Comparison of ENCODE assay signal across 8 mouse cellular contexts in genomic region chr11:70410297-70410643, GRCm38 (mm10). TPM values are rescaled to one million over a fixed set of nuclear protein-coding genes. Genes with fewer than 3 reads are reported as not detected.
DNase-seq lines count a peak whose midpoint lies in the region; ATAC-seq lines count a peak whose summit lies in the region.

No protein-coding gene starts in this region.

- H3K4me1 ChIP-seq in kidney, embryonic 14.5 days (ENCODE audit: control insufficient read depth, insufficient read depth, low read length) = peaks cover 13% of the 10 kb centered on the region
- peaks cover 18% of the 10 kb centered on the region for H3K4me1 ChIP-seq in hindbrain, embryonic 16.5 days (ENCODE audit: control insufficient read depth, insufficient read depth, low read depth, low read length)
- H3K4me1 ChIP-seq in midbrain, embryonic 13.5 days (replicated peaks) = peaks cover 28% of the 10 kb centered on the region

- ATAC-seq in kidney, embryonic 14.5 days (ENCODE audit: low FRiP score, low TSS enrichment) = no peak; the same call in 1 of the 2 replicates
- peak; percentile 24; the same call in 1 of the 2 replicates for ATAC-seq in common myeloid progenitor, adult 5-6 weeks (replicated peaks; ENCODE audit: low read depth, poor library complexity, severe bottlenecking)
- no peak for ATAC-seq in hindbrain, embryonic 16.5 days
- peak; percentile 5; the same call in 1 of the 2 replicates for ATAC-seq in midbrain, embryonic 13.5 days

- H3K4me2 ChIP-seq in kidney, embryonic 14.5 days (replicated peaks; ENCODE audit: low read depth, low read length) = peak overlapping the region; percentile 86
- H3K4me2 ChIP-seq in hindbrain, embryonic 16.5 days (ENCODE audit: low read length) = peak overlapping the region; percentile 76
- H3K4me2 ChIP-seq in midbrain, embryonic 13.5 days (replicated peaks) = peak overlapping the region; percentile 79

- no peak for DNase-seq in kidney, adult 9 months
- no peak for DNase-seq in T-cell, adult 2 months (ENCODE audit: low spot score)
- DNase-seq in gastrocnemius, postnatal 36 days = no peak
- no peak for DNase-seq in retina, postnatal 1 day

- H3K27me3 ChIP-seq in kidney, embryonic 14.5 days (ENCODE audit: control insufficient read depth, insufficient read depth, low read length) = no peaks in the 10 kb centered on the region
- H3K27me3 ChIP-seq in hindbrain, embryonic 16.5 days (replicated peaks; ENCODE audit: control insufficient read depth, insufficient read depth, low read length) = no peaks in the 10 kb centered on the region
- H3K27me3 ChIP-seq in midbrain, embryonic 13.5 days = no peaks in the 10 kb centered on the region

- peaks cover 12% of the 10 kb centered on the region; the same call in 1 of the 2 replicates for H3K36me3 ChIP-seq in kidney, embryonic 14.5 days (ENCODE audit: control insufficient read depth, insufficient read depth, low read length)
- no peaks in the 10 kb centered on the region for H3K36me3 ChIP-seq in hindbrain, embryonic 16.5 days (ENCODE audit: control insufficient read depth, insufficient read depth, low read length)
- H3K36me3 ChIP-seq in midbrain, embryonic 13.5 days = peaks cover 6% of the 10 kb centered on the region

- H3K27ac ChIP-seq in kidney, embryonic 14.5 days (ENCODE audit: low read depth, low read length) = 0 out of 2 replicates have a peak overlapping the region, but pooled peaks have one; percentile 63
- peak overlapping the region; percentile 75 for H3K27ac ChIP-seq in hindbrain, embryonic 16.5 days (ENCODE audit: low read depth, low read length)
- peak overlapping the region; percentile 74; the same call in 1 of the 2 replicates for H3K27ac ChIP-seq in midbrain, embryonic 13.5 days

- intact Hi-C loops in gastrocnemius, postnatal 36 days (cut with DNase I) = loop anchor here (5.0 kb wide), 1 partner anchor 97 kb away; the partner anchor contains the start of gene Tm4sf5

- 64% methylated on average over 6 of the region's 6 CpGs for WGBS in kidney, embryonic 14.5 days
- WGBS in hindbrain, embryonic 16.5 days = 62% methylated on average over 6 of the region's 6 CpGs
- WGBS in midbrain, embryonic 13.5 days = 62% methylated on average over 6 of the region's 6 CpGs

- no peaks in the 10 kb centered on the region for H3K9me3 ChIP-seq in kidney, embryonic 14.5 days (ENCODE audit: control insufficient read depth, low read length)
- H3K9me3 ChIP-seq in hindbrain, embryonic 16.5 days (ENCODE audit: control insufficient read depth, low read length) = no peaks in the 10 kb centered on the region
- H3K9me3 ChIP-seq in midbrain, embryonic 13.5 days = no peaks in the 10 kb centered on the region

- peak overlapping the region; percentile 92 for H3K4me3 ChIP-seq in kidney, embryonic 14.5 days (ENCODE audit: low read length)
- H3K4me3 ChIP-seq in hindbrain, embryonic 16.5 days (ENCODE audit: low read length) = peak overlapping the region; percentile 84
- H3K4me3 ChIP-seq in midbrain, embryonic 13.5 days (replicated peaks) = peak overlapping the region; percentile 99

- peak overlapping the region; percentile 95; the same call in 1 of the 2 replicates for H3K9ac ChIP-seq in kidney, embryonic 14.5 days (ENCODE audit: low read depth, low read length)
- peak overlapping the region; percentile 96 for H3K9ac ChIP-seq in hindbrain, embryonic 16.5 days (ENCODE audit: low read depth, low read length)
- H3K9ac ChIP-seq in midbrain, embryonic 13.5 days (replicated peaks) = peak overlapping the region; percentile 98

RNA-seq across cellular contexts. Expression of gene Pelp1, which starts 0.4 kb away (rescaled TPM):
- polyA plus RNA-seq in kidney, embryonic 14.5 days (2014; fragmentation: Nextera tagmentation; extraction: Ambion mirVana) = 27.8 and 39.0 TPM in 2 replicates
- total RNA-seq in common myeloid progenitor, adult 5-6 weeks (2017) = 13.4 and 16.5 TPM in 2 replicates
- 31.7 and 37.0 TPM in 2 replicates for polyA plus RNA-seq in hindbrain, embryonic 16.5 days (2015; fragmentation: Nextera tagmentation; extraction: Ambion mirVana)
- polyA plus RNA-seq in midbrain, embryonic 13.5 days (2015; fragmentation: Nextera tagmentation; extraction: Ambion mirVana) = 33.9 and 34.1 TPM in 2 replicates
- 10 to 100 TPM; 16.1 to 20.9 TPM for total RNA-seq in gastrocnemius, postnatal 36 days (2021)

RNA-seq across cellular contexts. Expression of gene Arrb2, which starts 22.2 kb away (rescaled TPM):
- polyA plus RNA-seq in kidney, embryonic 14.5 days (2014; fragmentation: Nextera tagmentation; extraction: Ambion mirVana) = 11.0 and 23.3 TPM in 2 replicates
- total RNA-seq in common myeloid progenitor, adult 5-6 weeks (2017) = 43.6 and 46.6 TPM in 2 replicates
- 54.9 and 55.6 TPM in 2 replicates for polyA plus RNA-seq in hindbrain, embryonic 16.5 days (2015; fragmentation: Nextera tagmentation; extraction: Ambion mirVana)
- polyA plus RNA-seq in midbrain, embryonic 13.5 days (2015; fragmentation: Nextera tagmentation; extraction: Ambion mirVana) = 44.8 and 45.5 TPM in 2 replicates
- total RNA-seq in gastrocnemius, postnatal 36 days (2021) = 1 to 10 TPM; 6.2 to 8.1 TPM

RNA-seq across cellular contexts. Expression of gene Med11, which starts 41.4 kb away (rescaled TPM):
- polyA plus RNA-seq in kidney, embryonic 14.5 days (2014; fragmentation: Nextera tagmentation; extraction: Ambion mirVana) = 48.7 and 50.0 TPM in 2 replicates
- 36.3 and 43.1 TPM in 2 replicates for total RNA-seq in common myeloid progenitor, adult 5-6 weeks (2017)
- 42.9 and 46.3 TPM in 2 replicates for polyA plus RNA-seq in hindbrain, embryonic 16.5 days (2015; fragmentation: Nextera tagmentation; extraction: Ambion mirVana)
- polyA plus RNA-seq in midbrain, embryonic 13.5 days (2015; fragmentation: Nextera tagmentation; extraction: Ambion mirVana) = 41.9 and 43.6 TPM in 2 replicates
- total RNA-seq in gastrocnemius, postnatal 36 days (2021) = 1 to 10 TPM; 4.2 to 6.8 TPM

RNA-seq across cellular contexts. Expression of gene Zmynd15, which starts 49.0 kb away (rescaled TPM):
- polyA plus RNA-seq in kidney, embryonic 14.5 days (2014; fragmentation: Nextera tagmentation; extraction: Ambion mirVana) = 0.33 and 0.88 TPM in 2 replicates
- not detected in 2 replicates for total RNA-seq in common myeloid progenitor, adult 5-6 weeks (2017)
- 0.86 and 1.3 TPM in 2 replicates for polyA plus RNA-seq in hindbrain, embryonic 16.5 days (2015; fragmentation: Nextera tagmentation; extraction: Ambion mirVana)
- 0.40 and 0.44 TPM in 2 replicates for polyA plus RNA-seq in midbrain, embryonic 13.5 days (2015; fragmentation: Nextera tagmentation; extraction: Ambion mirVana)
- total RNA-seq in gastrocnemius, postnatal 36 days (2021) = under 1 TPM; 0.10 to 0.61 TPM

RNA-seq across cellular contexts. Expression of gene Cxcl16, which starts 49.5 kb away (rescaled TPM):
- 5.2 and 6.0 TPM in 2 replicates for polyA plus RNA-seq in kidney, embryonic 14.5 days (2014; fragmentation: Nextera tagmentation; extraction: Ambion mirVana)
- not detected in 2 replicates for total RNA-seq in common myeloid progenitor, adult 5-6 weeks (2017)
- polyA plus RNA-seq in hindbrain, embryonic 16.5 days (2015; fragmentation: Nextera tagmentation; extraction: Ambion mirVana) = 6.0 and 7.3 TPM in 2 replicates
- polyA plus RNA-seq in midbrain, embryonic 13.5 days (2015; fragmentation: Nextera tagmentation; extraction: Ambion mirVana) = 1.4 and 1.6 TPM in 2 replicates
- 1 to 10 TPM; 1.4 to 1.5 TPM for total RNA-seq in gastrocnemius, postnatal 36 days (2021)

Comparison
In these comparisons a context has a peak if more than half of its experiments do, and no peak if none do; other contexts are left out.
1. ATAC-seq: peak in common myeloid progenitor, adult 5-6 weeks (single experiment) and midbrain, embryonic 13.5 days (single experiment); none in kidney, embryonic 14.5 days (single experiment) and hindbrain, embryonic 16.5 days (single experiment).
2. Peak in every context shown above with its lines, with median percentiles within 50 percentile points of each other: H3K27ac ChIP-seq, H3K4me2 ChIP-seq, H3K4me3 ChIP-seq and H3K9ac ChIP-seq.